Mouse (Mus musculus) ES-Bruce4 (cell line): ENCODE measurements around the gene Tsc22d1. TPM values are rescaled to one million over a fixed set of nuclear protein-coding genes. Genes with fewer than 3 reads are reported as not detected.
A peak's percentile ranks its signal among the peaks of the same experiment; 100 is the strongest.

Source experiments
- H3K27ac ChIP-seq: 2 replicates; pipeline ENCODE4 v1.5.1; 2012; ENCODE audit warnings: low read length, inconsistent platforms; ENCODE audit not compliant: insufficient read depth
- H3K27me3 ChIP-seq: 2 replicates; pipeline ENCODE4 v1.6.1; 2012; ENCODE audit warnings: mild to moderate bottlenecking, low read length, inconsistent platforms; ENCODE audit not compliant: control insufficient read depth, poor library complexity, insufficient read depth, severe bottlenecking
- H3K36me3 ChIP-seq: 2 replicates; pipeline ENCODE4 v1.6.1; 2012; ENCODE audit warnings: inconsistent platforms, mild to moderate bottlenecking, low read length, moderate library complexity; ENCODE audit not compliant: control insufficient read depth, poor library complexity, insufficient read depth, severe bottlenecking
- H3K4me1 ChIP-seq: one replicate; pipeline ENCODE4 v1.8.1; 2011; ENCODE audit warnings: low read length; ENCODE audit not compliant: control insufficient read depth, insufficient read depth
- H3K4me3 ChIP-seq: 2 replicates; pipeline ENCODE4 v1.5.1; 2011; ENCODE audit warnings: low read depth, mild to moderate bottlenecking, low read length
- H3K9ac ChIP-seq: 2 replicates; pipeline ENCODE4 v1.6.1; 2012; ENCODE audit warnings: low read depth, mild to moderate bottlenecking, inconsistent platforms; ENCODE audit not compliant: poor library complexity, severe bottlenecking
- H3K9me3 ChIP-seq: replicated peaks from 2 replicates; pipeline ENCODE4 v1.6.1; 2012; ENCODE audit warnings: mild to moderate bottlenecking, low read length, inconsistent platforms; ENCODE audit not compliant: control insufficient read depth, poor library complexity, insufficient read depth, severe bottlenecking
- CTCF ChIP-seq: IDR thresholded peaks from one replicate; pipeline ENCODE4 v1.8.1; 2011; ENCODE audit warnings: low read depth, low read length
- EP300 ChIP-seq: IDR thresholded peaks from 2 replicates; pipeline ENCODE4 v1.6.1; 2011; ENCODE audit warnings: low read depth, low read length; ENCODE audit not compliant: insufficient read depth
- POLR2A ChIP-seq: IDR thresholded peaks from one replicate; pipeline ENCODE4 v1.8.1; 2011; ENCODE audit warnings: low read length; ENCODE audit not compliant: insufficient read depth
- polyA plus RNA-seq: library from polyadenylated mRNA; stranded (reverse); fragments of >200 nt; gene quantifications from 2 replicates; pipeline ENCODE4 v1.2.4, GENCODE M21; 2011; ENCODE audit warnings: low read depth; ENCODE audit not compliant: missing spikeins, insufficient read depth, insufficient read length

Tsc22d1 gene
- polyA plus RNA-seq, 1 experiment, result 261 TPM

DNA sequence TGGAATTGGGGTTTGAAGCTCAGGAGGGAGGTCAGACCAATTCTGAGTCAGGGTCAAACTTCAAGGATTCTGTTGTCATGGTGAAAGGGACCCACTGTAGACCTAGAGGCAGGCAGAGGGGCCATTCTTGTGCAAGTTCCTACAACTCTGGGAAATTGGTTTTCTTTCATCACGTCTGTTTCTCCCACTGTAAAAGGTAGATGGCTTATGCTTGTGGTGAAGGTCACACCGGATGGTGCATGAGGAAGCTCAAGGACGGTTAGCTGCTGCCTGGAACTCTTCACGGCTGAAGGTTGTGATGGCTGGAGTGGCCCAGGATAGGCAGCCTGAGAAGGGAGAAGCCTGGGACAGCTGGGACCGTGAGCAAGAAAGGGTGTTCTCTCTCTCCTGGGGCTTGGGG lies 103.5 kb downstream of the Tsc22d1 start:
- H3K4me3 ChIP-seq, result peak overlapping the region; percentile 22; the same call in 1 of the 2 replicates
- H3K9ac ChIP-seq, result peak overlapping the region; percentile 81
- H3K36me3 ChIP-seq, result peaks cover 9% of the 10 kb centered on the region; the same call in 1 of the 2 replicates
- peaks cover 6% of the 10 kb centered on the region for H3K4me1 ChIP-seq
- peak overlapping the region; percentile 99 for H3K27ac ChIP-seq
- no peak for TF ChIP-seq CTCF
- no peak for TF ChIP-seq EP300
- no peak for TF ChIP-seq POLR2A
- no peaks in the 10 kb centered on the region for H3K9me3 ChIP-seq
- no peaks in the 10 kb centered on the region for H3K27me3 ChIP-seq

DNA sequence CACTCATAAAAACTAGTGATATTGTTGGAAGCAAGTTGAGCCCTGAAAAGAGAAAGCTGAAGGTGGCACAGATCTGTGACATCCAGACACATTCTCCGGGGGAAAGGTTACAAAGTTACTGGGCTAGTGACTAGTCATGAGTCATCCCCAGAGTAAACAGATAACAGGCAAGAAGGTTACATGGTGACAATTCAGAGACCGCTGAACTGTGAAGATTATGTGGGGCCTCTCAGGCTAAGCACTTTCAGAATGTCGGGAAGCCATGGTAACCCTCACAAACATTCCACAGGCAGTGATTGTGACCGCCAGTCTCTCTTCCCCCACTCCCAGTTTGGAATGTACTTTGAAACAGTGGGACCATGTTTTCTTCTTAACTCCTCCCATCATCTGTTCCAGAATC lies 105.8 kb downstream of the Tsc22d1 start:
- H3K4me1 ChIP-seq, result peaks cover 2% of the 10 kb centered on the region
- no peaks in the 10 kb centered on the region for H3K27me3 ChIP-seq
- no peak for TF ChIP-seq EP300
- TF ChIP-seq CTCF, result no peak
- no peak for TF ChIP-seq POLR2A
- peaks cover 9% of the 10 kb centered on the region; the same call in 1 of the 2 replicates for H3K36me3 ChIP-seq
- H3K27ac ChIP-seq, result no peak overlapping the region
- H3K9me3 ChIP-seq, result no peaks in the 10 kb centered on the region
- H3K4me3 ChIP-seq, result no peak overlapping the region
- no peak overlapping the region for H3K9ac ChIP-seq

DNA sequence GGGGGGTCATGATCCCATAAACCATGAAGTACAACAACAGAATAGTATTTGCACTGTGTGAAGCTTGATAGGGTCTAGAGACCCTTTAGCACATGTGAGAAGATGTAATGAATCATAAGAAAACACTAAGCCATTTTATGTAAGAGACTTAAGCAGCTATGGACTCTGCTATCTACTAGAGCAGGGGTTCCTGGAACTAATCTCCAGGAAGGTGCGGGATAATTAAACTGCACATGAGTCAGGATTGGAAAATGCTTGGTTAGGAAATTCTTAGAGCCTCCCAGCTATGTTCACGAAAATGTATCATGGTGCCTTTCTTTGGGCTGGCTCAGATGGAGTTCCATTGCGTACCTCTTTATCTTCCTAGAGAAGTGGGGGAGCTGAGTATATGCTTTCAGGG lies 106.5 kb downstream of the Tsc22d1 start:
- Histone ChIP-seq H3K27me3 (no peaks in the 10 kb centered on the region), H3K27ac (no peak overlapping the region), H3K4me1 (peaks cover 2% of the 10 kb centered on the region), H3K4me3 (no peak overlapping the region), H3K36me3 (peaks cover 9% of the 10 kb centered on the region; the same call in 1 of the 2 replicates), H3K9me3 (no peaks in the 10 kb centered on the region), H3K9ac (no peak overlapping the region)
- TF ChIP-seq POLR2A (no peak), CTCF (no peak), EP300 (no peak)

DNA sequence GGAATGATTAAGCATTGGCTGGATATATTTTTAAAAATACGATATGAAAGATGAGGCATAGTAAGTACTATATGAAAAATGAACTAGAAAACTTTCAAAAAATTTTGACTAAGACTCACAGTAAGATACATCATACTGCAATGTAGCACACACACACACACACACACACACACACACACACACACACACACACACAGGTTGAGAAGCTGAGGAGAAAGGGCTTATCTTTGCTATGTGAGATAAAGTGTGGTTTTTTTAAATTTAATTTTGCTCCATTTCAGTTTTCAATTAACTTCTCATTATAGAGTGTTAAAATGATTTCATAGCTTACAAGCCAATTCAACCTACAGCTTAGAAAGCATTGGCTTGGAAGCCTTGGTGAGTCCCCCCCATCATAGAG lies 108.6 kb downstream of the Tsc22d1 start:
- Histone ChIP-seq H3K9ac (no peak overlapping the region), H3K4me1 (peaks cover 4% of the 10 kb centered on the region), H3K9me3 (no peaks in the 10 kb centered on the region), H3K36me3 (peaks cover 9% of the 10 kb centered on the region; the same call in 1 of the 2 replicates), H3K27ac (no peak overlapping the region), H3K27me3 (no peaks in the 10 kb centered on the region), H3K4me3 (no peak overlapping the region)
- no peak for TF ChIP-seq POLR2A
- TF ChIP-seq CTCF, result no peak
- TF ChIP-seq EP300, result no peak

- H3K4me1 ChIP-seq, result peaks cover 3% of the 10 kb centered on the region
- H3K27ac ChIP-seq, result no peak overlapping the region
- H3K4me3 ChIP-seq, result no peak overlapping the region
- no peaks in the 10 kb centered on the region for H3K9me3 ChIP-seq
- no peaks in the 10 kb centered on the region for H3K36me3 ChIP-seq
- no peak for TF ChIP-seq EP300
- no peak for TF ChIP-seq CTCF
- TF ChIP-seq POLR2A, result no peak
- H3K27me3 ChIP-seq, result no peaks in the 10 kb centered on the region
- no peak overlapping the region for H3K9ac ChIP-seq
Observed at GRCm38 (mm10) chr14:76526467-76526866, 111.7 kb downstream of the Tsc22d1 start.

GRCm38 (mm10) chr14:76527030-76527719 lies 112.4 kb downstream of the Tsc22d1 start:
- Histone ChIP-seq H3K4me3 (no peak overlapping the region), H3K27me3 (no peaks in the 10 kb centered on the region), H3K9me3 (no peaks in the 10 kb centered on the region), H3K36me3 (no peaks in the 10 kb centered on the region), H3K4me1 (peaks cover 3% of the 10 kb centered on the region), H3K27ac (no peak overlapping the region), H3K9ac (no peak overlapping the region)
- TF ChIP-seq POLR2A (no peak), CTCF (no peak), EP300 (no peak)
